Comparison of ENCODE assay signal across 27 mouse cellular contexts in genomic region chr5:115763981-115764380, GRCm38 (mm10).
"Had no signal": no experiment of that assay in that cellular context is flagged by ENCODE, and none has a peak within 500 bp of the region (broad histone marks: within the 10 kb centered on the region; RNA-seq: fewer than 3 reads in every experiment).

No protein-coding gene starts in this region.

- ATAC-seq: forebrain, embryonic 13.5 days; forebrain, embryonic 14.5 days; forebrain, embryonic 15.5 days; forebrain, embryonic 16.5 days; forebrain, postnatal 0 days had no signal

- H3K4me3 ChIP-seq: embryonic facial prominence, embryonic 10.5 days; embryonic facial prominence, embryonic 12.5 days; embryonic facial prominence, embryonic 13.5 days; embryonic facial prominence, embryonic 15.5 days; erythroblast, embryonic 14.5 days; forebrain, embryonic 10.5 days; forebrain, embryonic 12.5 days; forebrain, embryonic 13.5 days; forebrain, embryonic 15.5 days; gastrocnemius, adult 2 months; heart, adult 2 months had no signal

- DNase-seq: cerebellum, adult 8-10 months; cerebellum, adult 9-10 months; cerebellum, adult 9-11 months; cerebellum, postnatal 10 days; cerebellum, postnatal 14 days; cerebellum, postnatal 25 days; cerebellum, postnatal 36 days; embryo, embryonic 11 days; forebrain, postnatal 0 days; gastrocnemius, adult 2 months; gastrocnemius, postnatal 10 days; gastrocnemius, postnatal 14 days; gastrocnemius, postnatal 25 days; gastrocnemius, postnatal 36 days; heart, adult 18-20 months; heart, adult 2 months had no signal

- H3K27me3 ChIP-seq: embryonic facial prominence, embryonic 12.5 days; embryonic facial prominence, embryonic 13.5 days; embryonic facial prominence, embryonic 15.5 days; forebrain, embryonic 12.5 days; forebrain, embryonic 13.5 days; forebrain, embryonic 15.5 days had no signal

- H3K4me1 ChIP-seq: embryonic facial prominence, embryonic 13.5 days; embryonic facial prominence, embryonic 15.5 days; forebrain, embryonic 10.5 days; forebrain, embryonic 12.5 days; forebrain, embryonic 13.5 days; forebrain, embryonic 15.5 days had no signal

- H3K27ac ChIP-seq: embryonic facial prominence, embryonic 10.5 days; embryonic facial prominence, embryonic 12.5 days; embryonic facial prominence, embryonic 13.5 days; embryonic facial prominence, embryonic 15.5 days; forebrain, embryonic 10.5 days; forebrain, embryonic 12.5 days; forebrain, embryonic 13.5 days; forebrain, embryonic 15.5 days; gastrocnemius, adult 2 months; heart, adult 2 months had no signal

- H3K36me3 ChIP-seq: embryonic facial prominence, embryonic 10.5 days; embryonic facial prominence, embryonic 12.5 days; embryonic facial prominence, embryonic 13.5 days; embryonic facial prominence, embryonic 15.5 days; forebrain, embryonic 10.5 days; forebrain, embryonic 12.5 days; forebrain, embryonic 15.5 days had no signal

- H3K9ac ChIP-seq: embryonic facial prominence, embryonic 12.5 days; embryonic facial prominence, embryonic 13.5 days; embryonic facial prominence, embryonic 15.5 days; forebrain, embryonic 12.5 days; forebrain, embryonic 13.5 days; forebrain, embryonic 15.5 days; forebrain, postnatal 0 days had no signal

- H3K9me3 ChIP-seq: embryonic facial prominence, embryonic 10.5 days; embryonic facial prominence, embryonic 12.5 days; embryonic facial prominence, embryonic 13.5 days; embryonic facial prominence, embryonic 15.5 days; forebrain, embryonic 10.5 days; forebrain, embryonic 12.5 days; forebrain, embryonic 13.5 days; forebrain, embryonic 15.5 days had no signal

- H3K4me2 ChIP-seq: embryonic facial prominence, embryonic 12.5 days; embryonic facial prominence, embryonic 13.5 days; embryonic facial prominence, embryonic 15.5 days; forebrain, embryonic 12.5 days; forebrain, embryonic 13.5 days; forebrain, embryonic 15.5 days had no signal
